Mouse (Mus musculus): ENCODE measurements around the gene Pnrc1.

DNA sequence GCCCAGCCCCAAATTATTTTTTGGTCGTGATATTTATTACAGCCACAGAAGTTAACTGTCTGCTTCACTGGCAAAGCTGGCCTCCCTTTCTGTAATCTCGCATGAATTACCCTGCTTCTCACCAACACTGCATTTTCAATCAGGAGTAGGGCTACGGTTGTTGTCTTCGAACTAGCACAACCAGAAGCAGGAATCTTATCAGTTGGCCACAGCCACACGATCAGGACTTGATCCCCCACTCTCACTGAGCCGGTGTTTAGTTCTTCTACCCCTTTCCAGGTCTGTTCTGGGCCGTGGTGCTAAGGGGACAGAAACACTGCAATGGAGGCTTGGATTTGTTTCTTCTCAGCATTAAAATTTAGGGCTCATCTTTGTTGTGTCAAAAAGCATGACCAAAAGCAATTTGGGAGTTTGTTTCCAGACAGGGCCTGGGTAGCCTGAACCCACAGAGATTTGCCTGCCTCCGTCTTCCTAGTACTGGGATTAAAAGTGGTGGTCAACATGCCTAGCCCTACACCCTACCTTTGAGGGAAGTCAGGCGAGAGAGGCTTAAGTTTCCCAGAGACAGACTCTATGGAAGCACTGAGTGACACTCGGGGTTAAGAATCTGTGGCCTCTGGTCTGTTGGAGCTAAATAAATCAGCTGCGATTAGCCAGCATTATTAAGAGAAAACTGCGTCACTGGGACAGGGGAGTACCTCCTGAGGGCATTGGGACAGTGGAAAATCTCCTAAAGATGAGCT is 46.8 kb downstream of the Pnrc1 start:
- TF ChIP-seq POLR2A (IDR thresholded peaks at IDR 0.05; ENCODE audit: control insufficient read depth, extremely low read depth, insufficient read depth, low read length, poor library complexity), result no peak
- TF ChIP-seq CTCF (IDR thresholded peaks at IDR 0.05; ENCODE audit: borderline replicate concordance, control insufficient read depth, extremely low read depth, insufficient read depth, low read length, poor library complexity), result no peak

Measured in thymus, adult 2 months (tissue).